Mouse (Mus musculus) R1 (cell line): Measurements from ENCODE around the gene Klf12.

ENCODE experiments used
- DNase-seq: peaks from one replicate; pipeline ENCODE4 v3.0.0-alpha.2; 2018; ENCODE audit warnings: low read depth, low spot score

The Klf12 gene

DNA sequence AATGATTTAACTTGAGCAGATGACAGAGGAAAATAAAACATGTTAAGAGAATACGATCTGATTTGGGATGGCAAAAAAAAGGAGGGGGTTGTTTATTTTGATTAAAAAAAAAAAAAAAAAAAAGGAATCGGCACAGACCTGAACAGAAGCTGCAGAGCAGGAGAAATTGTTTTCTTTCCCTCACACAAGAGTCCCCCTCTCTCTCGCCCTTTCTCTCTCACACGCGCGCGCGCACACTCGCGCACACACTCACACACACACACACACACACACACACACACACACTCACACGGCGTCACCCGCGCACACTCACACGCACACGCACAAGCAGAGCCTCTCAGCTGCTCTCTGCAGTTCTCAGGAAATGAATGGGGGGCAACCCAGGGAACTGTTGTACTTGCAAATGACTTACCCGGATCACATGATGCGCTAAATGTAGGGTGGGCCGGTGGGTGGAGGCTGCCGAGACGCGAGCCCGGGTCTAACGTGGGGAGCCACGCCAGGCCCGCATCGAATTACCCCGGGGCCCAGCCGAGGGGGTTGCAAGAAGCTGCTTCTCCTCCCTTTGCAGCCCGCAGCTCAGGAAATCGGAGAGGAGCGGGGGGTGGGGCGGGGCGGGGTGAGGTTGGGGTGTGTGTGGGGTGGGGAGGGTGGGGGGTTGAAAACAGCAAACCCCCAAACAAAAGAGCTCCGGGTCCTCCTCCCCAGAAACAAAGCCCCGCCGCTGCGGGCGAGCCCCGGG is at the start of gene Klf12:
Gene Klf12 (minus strand): TSS at position 561 of the 742 bp plus-strand sequence.
- peak; percentile 99 for DNase-seq

GRCm38 (mm10) chr14:100333369-100333768 is 48.9 kb upstream of the Klf12 start:
- no peak for DNase-seq

GRCm38 (mm10) chr14:100328602-100329276 is 44.3 kb upstream of the Klf12 start:
- DNase-seq, result peak; percentile 44

DNA sequence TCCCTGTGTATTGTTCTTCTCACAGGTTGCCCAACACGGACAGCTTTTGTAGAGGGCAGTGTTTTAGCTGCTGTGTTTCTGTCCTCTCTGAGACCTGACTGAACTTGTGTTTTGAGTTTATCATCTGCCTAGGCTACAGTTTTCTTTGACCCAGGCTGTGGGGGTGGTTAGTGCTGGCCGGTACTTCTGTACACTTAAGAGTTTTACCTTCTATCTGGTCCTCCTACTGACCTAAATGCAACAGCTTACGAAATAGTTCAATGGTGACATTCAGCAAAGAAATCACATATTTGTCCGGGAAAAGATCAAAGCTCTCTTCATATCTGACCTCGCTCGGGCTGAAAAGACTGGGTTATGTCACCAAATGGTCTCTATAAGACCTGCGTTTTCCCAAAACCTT is 39.8 kb upstream of the Klf12 start:
- DNase-seq, result no peak

GRCm38 (mm10) chr14:100322012-100322411 is 37.5 kb upstream of the Klf12 start:
- no peak for DNase-seq

- no peak for DNase-seq
Measured at GRCm38 (mm10) chr14:100316780-100317179, 32.3 kb upstream of the Klf12 start.

DNA sequence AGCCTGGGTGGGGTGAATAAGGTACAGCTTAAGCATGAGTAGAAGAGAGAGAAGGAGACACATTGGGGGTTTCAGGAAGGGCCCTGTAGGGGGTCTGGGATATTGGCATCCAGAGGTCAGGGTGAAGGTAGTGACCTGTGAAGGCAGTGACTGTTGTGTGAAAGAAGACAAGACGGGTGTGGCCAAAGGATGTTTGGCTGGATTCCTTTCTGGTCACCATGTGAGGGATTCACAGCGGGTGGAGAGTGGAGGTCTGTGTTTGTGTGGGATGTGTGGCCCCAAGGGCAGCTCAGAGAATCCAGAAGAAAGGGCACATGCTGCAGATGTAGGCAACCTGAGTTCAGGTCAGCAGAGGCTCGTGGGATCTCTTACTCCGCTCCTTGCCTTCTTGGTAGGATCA is 29.6 kb upstream of the Klf12 start:
- peak; percentile 95 for DNase-seq

- DNase-seq, result peak; percentile 89
Measured at GRCm38 (mm10) chr14:100300905-100301304, 16.4 kb upstream of the Klf12 start.

DNA sequence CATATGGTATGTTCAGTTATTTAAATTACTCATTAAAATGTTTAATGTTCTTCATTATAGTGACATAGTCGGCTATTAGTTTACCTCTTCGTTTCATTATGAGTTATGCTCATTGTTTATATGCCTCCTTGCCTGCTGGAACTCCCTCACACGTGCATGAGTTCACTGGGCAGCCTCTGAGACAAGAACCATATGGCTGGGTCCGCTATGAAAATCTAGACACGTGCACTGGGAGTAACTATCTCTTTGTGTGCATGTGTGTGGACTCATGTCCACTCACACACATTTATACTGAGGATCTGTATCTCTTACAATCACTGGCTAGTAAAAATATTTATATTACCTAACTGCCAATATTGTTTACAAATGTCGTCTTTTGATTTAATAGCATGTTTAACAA is 14.4 kb upstream of the Klf12 start:
- no peak for DNase-seq

GRCm38 (mm10) chr14:100286586-100287241 is 2.2 kb upstream of the Klf12 start:
- peak; percentile 89 for DNase-seq

GRCm38 (mm10) chr14:100285656-100286585 is 1.4 kb upstream of the Klf12 start:
- peak; percentile 88 for DNase-seq

DNA sequence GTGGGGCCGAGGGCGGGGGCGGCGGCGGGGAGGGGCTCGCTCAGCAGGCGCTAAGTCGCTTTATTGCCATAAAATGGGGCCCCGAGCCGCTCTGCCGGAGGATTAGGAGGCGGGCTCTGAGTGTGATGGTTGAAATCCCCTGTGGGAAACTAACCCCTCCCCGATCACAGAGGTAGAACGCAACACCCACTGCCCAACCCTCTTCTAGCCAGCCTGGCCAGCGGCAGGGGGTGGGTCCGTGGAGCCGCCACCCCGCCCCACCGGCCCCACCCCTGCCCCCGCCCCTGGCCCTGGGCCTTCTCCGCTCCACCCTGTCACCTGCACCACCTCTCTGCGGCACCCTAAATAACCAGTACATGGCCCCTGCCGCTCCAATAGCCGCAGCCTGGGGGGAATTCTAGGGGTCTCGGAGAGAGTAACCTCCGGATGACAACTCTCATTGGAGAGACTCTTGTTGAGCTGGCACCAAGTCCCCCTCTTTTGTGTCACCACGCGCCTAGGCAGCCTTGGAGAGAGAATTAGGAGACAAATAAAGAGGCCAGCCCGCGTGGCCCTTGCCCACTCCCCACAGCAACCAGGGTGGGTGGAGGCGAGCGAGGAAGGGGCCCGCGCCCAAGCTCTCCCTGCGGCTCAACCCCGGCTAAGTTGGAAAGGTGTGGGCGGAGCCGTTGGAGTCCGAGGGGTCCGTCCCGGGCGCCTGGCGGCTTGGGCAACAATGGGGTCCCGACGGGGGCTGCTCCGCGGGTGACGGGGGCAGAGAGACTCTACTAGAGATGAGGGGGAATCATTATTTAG is 579 bp upstream of the Klf12 start:
- peak; percentile 99 for DNase-seq

GRCm38 (mm10) chr14:100283411-100284118 is 914 bp downstream of the Klf12 start:
- peak; percentile 63 for DNase-seq

DNA sequence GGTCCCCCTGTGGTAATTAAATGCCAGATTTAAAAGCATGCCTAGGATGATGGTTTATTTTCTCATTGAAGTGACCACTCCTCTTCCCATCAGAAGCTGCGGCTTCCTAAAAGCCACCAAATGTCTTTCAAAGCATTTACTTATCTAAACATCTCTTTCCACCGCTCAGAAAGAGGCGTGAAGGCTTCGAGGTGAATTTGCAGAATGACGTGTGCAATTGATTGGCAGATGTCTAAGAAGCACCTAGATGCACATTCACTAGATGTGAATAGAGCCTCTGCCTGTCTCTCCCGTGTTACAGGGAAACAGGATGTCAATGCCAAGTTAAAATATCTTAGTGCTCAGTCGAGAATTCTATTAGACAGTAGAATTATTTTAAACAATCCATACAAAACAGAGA is 1.8 kb downstream of the Klf12 start:
- peak; percentile 56 for DNase-seq

- DNase-seq, result no peak
Measured at GRCm38 (mm10) chr14:100281734-100282133, 2.7 kb downstream of the Klf12 start.

DNA sequence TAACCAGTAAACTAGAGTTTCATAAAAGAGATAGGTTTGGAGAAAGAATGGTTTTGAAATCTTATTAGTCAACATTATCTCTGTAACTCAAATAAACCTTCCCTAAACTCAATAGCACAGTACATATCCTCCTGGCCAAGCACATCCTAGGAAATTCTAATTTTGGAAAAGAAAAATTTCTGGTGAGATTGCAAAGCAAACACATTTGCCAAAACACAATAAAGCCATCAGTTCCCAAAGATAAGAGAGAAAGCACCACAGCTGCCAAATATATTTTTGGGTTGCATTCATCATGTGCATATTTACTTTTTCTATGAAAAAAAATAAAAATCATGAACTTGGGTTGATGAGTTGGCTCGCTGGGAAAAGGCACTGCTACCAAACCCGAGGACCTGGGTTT is 10.3 kb downstream of the Klf12 start:
- DNase-seq, result no peak

DNA sequence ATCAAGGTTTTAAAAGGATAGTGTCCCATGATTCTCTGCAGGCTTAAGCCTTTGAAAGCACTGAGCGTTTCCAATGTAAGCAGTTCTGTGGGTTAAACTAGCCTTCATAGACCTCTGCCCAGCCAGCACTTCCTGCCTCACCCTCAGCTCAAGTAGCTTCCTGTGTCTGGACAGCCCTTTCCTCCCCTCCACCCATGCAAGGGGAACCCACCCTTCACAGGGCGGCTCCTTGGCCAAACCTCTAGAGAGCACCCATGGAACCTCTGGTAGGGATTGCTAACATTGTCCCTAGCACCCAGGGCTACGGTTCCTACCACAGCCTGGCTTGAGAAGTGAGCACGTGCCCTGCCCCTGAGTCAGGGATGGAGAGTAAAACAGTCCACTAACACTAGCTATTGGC is 23.9 kb downstream of the Klf12 start:
- DNase-seq, result peak; percentile 15

DNA sequence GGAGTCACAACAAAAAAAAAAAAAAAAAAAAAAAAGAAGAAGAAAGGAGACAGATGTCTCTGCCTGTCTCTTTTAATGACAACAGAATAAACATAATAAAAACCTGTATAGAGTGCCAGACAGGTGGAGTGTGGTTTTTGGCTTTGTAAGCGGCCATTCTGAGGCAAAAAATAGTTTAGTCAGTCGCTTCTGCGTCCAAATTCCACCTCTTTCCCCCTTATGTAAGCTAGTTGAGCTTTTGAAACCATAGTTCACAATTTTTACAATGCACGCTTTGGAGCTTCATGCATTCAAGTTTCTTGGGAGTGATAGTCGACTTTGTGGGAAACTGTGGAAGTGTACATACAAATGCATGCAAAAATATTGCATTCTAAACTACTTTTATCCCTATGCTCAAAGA is 41.4 kb downstream of the Klf12 start:
- no peak for DNase-seq

DNA sequence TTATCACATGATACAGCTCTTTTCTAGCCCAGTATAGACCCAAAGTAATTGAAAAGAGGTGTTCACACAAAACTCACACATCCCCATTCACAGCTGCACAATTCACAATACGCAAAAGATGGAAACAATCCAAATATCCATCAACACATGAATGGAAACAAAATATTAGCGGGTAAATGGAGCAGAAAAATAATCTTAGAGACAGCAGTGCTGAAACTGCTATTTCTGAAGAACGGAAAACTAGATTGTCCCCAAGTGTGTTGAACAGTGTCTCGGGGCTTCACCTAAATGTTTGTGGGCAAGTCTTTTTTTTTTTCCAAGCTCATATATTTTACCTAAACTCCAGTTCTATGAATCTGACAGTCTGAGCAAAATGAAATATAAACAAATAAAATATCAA is 44.6 kb downstream of the Klf12 start:
- DNase-seq, result no peak

- no peak for DNase-seq
Measured at GRCm38 (mm10) chr14:100236757-100237156, 47.7 kb downstream of the Klf12 start.
